Mouse (Mus musculus) limb, embryonic 12.5 days (tissue): Measurements from ENCODE around the gene Gm8068. TPM values are rescaled to one million over a fixed set of nuclear protein-coding genes. Genes with fewer than 3 reads are reported as not detected.
"Not testable (repeated sequence)": the region's sequence is repeated elsewhere in the genome, so short reads cannot be mapped to it uniquely, and the experiment has no call there.

Source experiments
- ATAC-seq: fragments of 200-750 bp; cut with Nextera tagmentation; 2 replicates; pipeline ENCODE4 v1.8.0; 2017; ENCODE audit warnings: low read depth, moderate TSS enrichment; ENCODE audit not compliant: insufficient number of reproducible peaks, insufficient read depth, low FRiP score, low TSS enrichment
- H3K27ac ChIP-seq: fragments of 300-500 bp; sonication (generic); 2 replicates; pipeline ENCODE4 v1.5.1; 2016; ENCODE audit warnings: mild to moderate bottlenecking, moderate library complexity
- H3K27me3 ChIP-seq: fragments of 300-500 bp; sonication (generic); 2 replicates; pipeline ENCODE4 v1.6.1; 2016; ENCODE audit warnings: mild to moderate bottlenecking, moderate library complexity
- H3K36me3 ChIP-seq: fragments of 300-500 bp; sonication (generic); 2 replicates; pipeline ENCODE4 v1.6.1; 2016; ENCODE audit warnings: mild to moderate bottlenecking, moderate library complexity
- H3K4me1 ChIP-seq: fragments of 300-500 bp; sonication (generic); replicated peaks from 2 replicates; pipeline ENCODE4 v1.6.1; 2016
- H3K4me2 ChIP-seq: fragments of 300-500 bp; sonication (generic); 2 replicates; pipeline ENCODE4 v1.6.1; 2016; ENCODE audit warnings: mild to moderate bottlenecking, moderate library complexity
- H3K4me3 ChIP-seq: fragments of 300-500 bp; sonication (generic); replicated peaks from 2 replicates; pipeline ENCODE4 v1.5.1; 2016; ENCODE audit warnings: mild to moderate bottlenecking
- H3K9ac ChIP-seq: fragments of 300-500 bp; sonication (generic); replicated peaks from 2 replicates; pipeline ENCODE4 v1.6.1; 2016; ENCODE audit warnings: mild to moderate bottlenecking, moderate library complexity
- H3K9me3 ChIP-seq: fragments of 300-500 bp; sonication (generic); 2 replicates; pipeline ENCODE4 v1.6.1; 2016; ENCODE audit warnings: mild to moderate bottlenecking, moderate library complexity
- WGBS: fragments of 180-500 bp; shearing (Covaris S2); methylation state at CpG from one replicate; pipeline ENCODE4 v1.1.7; 2016; 5-methylcytosine and 5-hydroxymethylcytosine counted together
- polyA plus RNA-seq: library from polyadenylated mRNA; unstranded; fragments of >200 nt; fragmentation: Nextera tagmentation; extraction: Ambion mirVana; gene quantifications from 2 replicates; pipeline ENCODE4 v1.2.1, GENCODE M21; 2016

The Gm8068 gene
- not detected in 2 replicates for polyA plus RNA-seq

- not testable (repeated sequence) for ATAC-seq, H3K4me1 ChIP-seq, H3K4me2 ChIP-seq, H3K27me3 ChIP-seq, H3K27ac ChIP-seq, H3K9me3 ChIP-seq, H3K9ac ChIP-seq, H3K36me3 ChIP-seq, H3K4me3 ChIP-seq
- no CpG with 5 or more reads among the region's 3 CpGs for WGBS
These were observed at the start of gene Gm8068 for GRCm38 (mm10) chr14:41701785-41702184. TSS of gene Gm8068 (minus strand) at chr14:41701885.

GRCm38 (mm10) chr14:41750514-41750913 lies 48.8 kb upstream of the Gm8068 start, which contains the start of gene Gm7929:
TSS of gene Gm7929 (minus strand) at chr14:41750614.
- H3K36me3 ChIP-seq, H3K27ac ChIP-seq, ATAC-seq, H3K4me2 ChIP-seq, H3K4me3 ChIP-seq, H3K9me3 ChIP-seq, H3K9ac ChIP-seq, H3K4me1 ChIP-seq, H3K27me3 ChIP-seq: not testable (repeated sequence)
- WGBS: 94% methylated on average over 1 of the region's 1 CpGs

GRCm38 (mm10) chr14:41723437-41723836 lies 21.8 kb upstream of the Gm8068 start:
- not testable (repeated sequence) for H3K4me3 ChIP-seq, H3K27me3 ChIP-seq, ATAC-seq, H3K4me1 ChIP-seq, H3K9me3 ChIP-seq, H3K4me2 ChIP-seq, H3K9ac ChIP-seq, H3K27ac ChIP-seq, H3K36me3 ChIP-seq
- WGBS: 74% methylated on average over 17 of the region's 17 CpGs

- not testable (repeated sequence) for H3K4me2 ChIP-seq, H3K4me3 ChIP-seq, H3K27ac ChIP-seq, ATAC-seq, H3K9ac ChIP-seq, H3K27me3 ChIP-seq, H3K4me1 ChIP-seq, H3K9me3 ChIP-seq, H3K36me3 ChIP-seq
- 87% methylated on average over 1 of the region's 1 CpGs for WGBS
These were observed 15.5 kb upstream of the Gm8068 start for GRCm38 (mm10) chr14:41717180-41717579.

GRCm38 (mm10) chr14:41648176-41648575 lies 53.5 kb downstream of the Gm8068 start:
- H3K9ac ChIP-seq, ATAC-seq, H3K9me3 ChIP-seq, H3K27me3 ChIP-seq, H3K4me1 ChIP-seq, H3K36me3 ChIP-seq, H3K27ac ChIP-seq, H3K4me3 ChIP-seq, H3K4me2 ChIP-seq: not testable (repeated sequence)
- WGBS: 85% methylated on average over 2 of the region's 2 CpGs

Other genes starting within 250 kb of the Gm8068 start
- gene Gm7954, start 248.4 kb downstream of the Gm8068 start, polyA plus RNA-seq: not detected in 2 replicates
- gene Gm3486, start 212.4 kb downstream of the Gm8068 start, polyA plus RNA-seq: not detected in 2 replicates
- not detected in 2 replicates for gene Gm7970, start 146.3 kb downstream of the Gm8068 start, polyA plus RNA-seq
- not detected in 2 replicates for gene 1700049E17Rik2, start 128.7 kb downstream of the Gm8068 start, polyA plus RNA-seq
- not detected in 2 replicates for gene Gm3072, start 77.3 kb downstream of the Gm8068 start, polyA plus RNA-seq
- not detected in 2 replicates for gene Gm3676, start 55.4 kb downstream of the Gm8068 start, polyA plus RNA-seq
- not detected in 2 replicates for gene Gm7929, start 48.7 kb upstream of the Gm8068 start, polyA plus RNA-seq
- gene Gm47189, start 70.6 kb upstream of the Gm8068 start, polyA plus RNA-seq: not detected in 2 replicates
- not detected in 2 replicates for gene Gm7980, start 205.4 kb upstream of the Gm8068 start, polyA plus RNA-seq
- not detected in 2 replicates for gene 1700049E17Rik1, start 223.1 kb upstream of the Gm8068 start, polyA plus RNA-seq
- not detected in 2 replicates for gene 1700024B05Rik, start 242.1 kb upstream of the Gm8068 start, polyA plus RNA-seq